Mouse (Mus musculus) hindbrain, embryonic 14.5 days (tissue): ENCODE measurements around the gene Gpr3. TPM values are rescaled to one million over a fixed set of nuclear protein-coding genes. Genes with fewer than 3 reads are reported as not detected.
A peak's percentile ranks its signal among the peaks of the same experiment; 100 is the strongest.

Source experiments
- ATAC-seq: fragments of 200-750 bp; cut with Nextera tagmentation; 2 replicates; pipeline ENCODE4 v1.8.0; 2017; ENCODE audit warnings: moderate number of reproducible peaks, mild to moderate bottlenecking, moderate TSS enrichment, moderate library complexity; ENCODE audit not compliant: low FRiP score
- DNase-seq: peaks from one replicate; pipeline ENCODE4 v3.0.0-alpha.2; 2015; ENCODE audit warnings: low spot score
- H3K27ac ChIP-seq: fragments of 300-500 bp; sonication (generic); 2 replicates; pipeline ENCODE4 v1.5.1; 2014; ENCODE audit warnings: mild to moderate bottlenecking, moderate library complexity
- H3K27me3 ChIP-seq: fragments of 300-500 bp; sonication (generic); 2 replicates; pipeline ENCODE4 v1.6.1; 2014; ENCODE audit warnings: mild to moderate bottlenecking, low read length, mixed read lengths; ENCODE audit not compliant: control insufficient read depth, insufficient read depth
- H3K36me3 ChIP-seq: fragments of 300-500 bp; sonication (generic); replicated peaks from 2 replicates; pipeline ENCODE4 v1.6.1; 2014; ENCODE audit not compliant: control insufficient read depth, insufficient read depth
- H3K4me1 ChIP-seq: fragments of 300-500 bp; sonication (generic); replicated peaks from 2 replicates; pipeline ENCODE4 v1.6.1; 2014; ENCODE audit warnings: antibody characterized with exemption, low read length, mixed read lengths; ENCODE audit not compliant: control insufficient read depth, insufficient read depth
- H3K4me2 ChIP-seq: fragments of 300-500 bp; sonication (generic); replicated peaks from 2 replicates; pipeline ENCODE4 v1.6.1; 2014; ENCODE audit warnings: mild to moderate bottlenecking, moderate library complexity
- H3K4me3 ChIP-seq: fragments of 300-500 bp; sonication (generic); replicated peaks from 2 replicates; pipeline ENCODE4 v1.5.1; 2014; ENCODE audit warnings: mild to moderate bottlenecking, low read length
- H3K9ac ChIP-seq: fragments of 300-500 bp; sonication (generic); 2 replicates; pipeline ENCODE4 v1.6.1; 2014
- H3K9me3 ChIP-seq: fragments of 300-500 bp; sonication (generic); 2 replicates; pipeline ENCODE4 v1.6.1; 2016; ENCODE audit warnings: low read length; ENCODE audit not compliant: control insufficient read depth
- WGBS: fragments of 180-500 bp; shearing (Covaris S2); extraction: QIAGEN DNeasy Blood & Tissue Kit; methylation state at CpG from one replicate; pipeline ENCODE4 v1.1.7; 2014; 5-methylcytosine and 5-hydroxymethylcytosine counted together
- polyA plus RNA-seq: library from polyadenylated mRNA; unstranded; fragments of >200 nt; fragmentation: Nextera tagmentation; extraction: Ambion mirVana; gene quantifications from 2 replicates; pipeline ENCODE4 v1.2.1, GENCODE M21; 2014

Gene Gpr3
- polyA plus RNA-seq, result 1.5 and 2.3 TPM in 2 replicates

- H3K27ac ChIP-seq, result no peak within 1 kb of the TSS
- DNase-seq, result no peak
- WGBS, result 3% methylated on average over 50 of the region's 52 CpGs
- peak; percentile 59 for ATAC-seq
- H3K4me2 ChIP-seq, result peak within 1 kb of the TSS; percentile 99
- peak within 1 kb of the TSS; percentile 71 for H3K9ac ChIP-seq
- H3K9me3 ChIP-seq, result no peaks in the 10 kb centered on the region
- no peaks in the 10 kb centered on the region for H3K36me3 ChIP-seq
- H3K4me1 ChIP-seq, result peaks cover 11% of the 10 kb centered on the region; the same call in 1 of the 2 replicates
- peak within 1 kb of the TSS; percentile 71 for H3K4me3 ChIP-seq
- peaks cover 33% of the 10 kb centered on the region for H3K27me3 ChIP-seq
Observed at GRCm38 (mm10) chr4:133211751-133212561, at the start of gene Gpr3, which contains the start of gene Cd164l2. Gene Gpr3 (minus strand): TSS chr4:133212536. Gene Cd164l2 (plus strand): TSS chr4:133212131.

GRCm38 (mm10) chr4:133261641-133262374, 49.5 kb upstream of the Gpr3 start:
- H3K36me3 ChIP-seq, result peaks cover 26% of the 10 kb centered on the region
- H3K27me3 ChIP-seq, result peaks cover 6% of the 10 kb centered on the region; the same call in 1 of the 2 replicates
- peaks cover 3% of the 10 kb centered on the region; the same call in 1 of the 2 replicates for H3K9me3 ChIP-seq
- no peak overlapping the region for H3K27ac ChIP-seq
- ATAC-seq (no peak), DNase-seq (no peak)
- no peak overlapping the region for H3K4me2 ChIP-seq
- H3K9ac ChIP-seq, result no peak overlapping the region
- H3K4me3 ChIP-seq, result no peak overlapping the region
- no peaks in the 10 kb centered on the region for H3K4me1 ChIP-seq
- WGBS, result 46% methylated on average over 10 of the region's 10 CpGs

- peaks cover 25% of the 10 kb centered on the region for H3K27me3 ChIP-seq
- 85% methylated on average over 12 of the region's 12 CpGs for WGBS
Observed at GRCm38 (mm10) chr4:133257798-133258408, 45.6 kb upstream of the Gpr3 start.

GRCm38 (mm10) chr4:133257230-133257629, 44.9 kb upstream of the Gpr3 start:
- Histone ChIP-seq H3K4me3 (no peak overlapping the region), H3K9me3 (no peaks in the 10 kb centered on the region), H3K27me3 (peaks cover 31% of the 10 kb centered on the region), H3K36me3 (no peaks in the 10 kb centered on the region), H3K4me1 (no peaks in the 10 kb centered on the region), H3K4me2 (no peak overlapping the region), H3K27ac (no peak overlapping the region), H3K9ac (no peak overlapping the region)
- ATAC-seq (no peak), DNase-seq (no peak)
- WGBS, result 38% methylated on average over 12 of the region's 12 CpGs

More at GRCm38 (mm10) chr4:133257798-133258408, 45.6 kb upstream of the Gpr3 start:
- Histone ChIP-seq H3K9ac (no peak overlapping the region), H3K4me2 (no peak overlapping the region), H3K4me1 (no peaks in the 10 kb centered on the region), H3K9me3 (no peaks in the 10 kb centered on the region), H3K27ac (no peak overlapping the region), H3K4me3 (no peak overlapping the region), H3K36me3 (no peaks in the 10 kb centered on the region)
- ATAC-seq, result no peak
- no peak for DNase-seq

GRCm38 (mm10) chr4:133256820-133257219, 44.5 kb upstream of the Gpr3 start:
- Histone ChIP-seq H3K9me3 (no peaks in the 10 kb centered on the region), H3K27me3 (peaks cover 35% of the 10 kb centered on the region), H3K27ac (no peak overlapping the region), H3K9ac (no peak overlapping the region), H3K36me3 (no peaks in the 10 kb centered on the region), H3K4me3 (no peak overlapping the region), H3K4me2 (no peak overlapping the region; the same call in 1 of the 2 replicates), H3K4me1 (no peaks in the 10 kb centered on the region)
- DNase-seq (no peak), ATAC-seq (no peak)
- 18% methylated on average over 24 of the region's 24 CpGs for WGBS

- no peak overlapping the region for H3K4me3 ChIP-seq
- H3K27me3 ChIP-seq, result peaks cover 49% of the 10 kb centered on the region
- H3K4me1 ChIP-seq, result peaks cover 8% of the 10 kb centered on the region
- H3K4me2 ChIP-seq, result no peak overlapping the region
- 76% methylated on average over 6 of the region's 6 CpGs for WGBS
- DNase-seq (no peak), ATAC-seq (no peak)
- H3K9ac ChIP-seq, result no peak overlapping the region
- no peaks in the 10 kb centered on the region for H3K9me3 ChIP-seq
- H3K36me3 ChIP-seq, result no peaks in the 10 kb centered on the region
- H3K27ac ChIP-seq, result no peak overlapping the region
Observed at GRCm38 (mm10) chr4:133255392-133255791, 43.1 kb upstream of the Gpr3 start.

- ATAC-seq (no peak), DNase-seq (no peak)
- Histone ChIP-seq H3K27ac (no peak overlapping the region), H3K4me1 (peaks cover 8% of the 10 kb centered on the region), H3K9ac (no peak overlapping the region), H3K4me2 (no peak overlapping the region), H3K4me3 (no peak overlapping the region), H3K36me3 (no peaks in the 10 kb centered on the region), H3K27me3 (peaks cover 63% of the 10 kb centered on the region), H3K9me3 (no peaks in the 10 kb centered on the region)
- WGBS, result 78% methylated on average over 12 of the region's 12 CpGs
Observed at GRCm38 (mm10) chr4:133253412-133253811, 41.1 kb upstream of the Gpr3 start.

- H3K4me3 ChIP-seq, result no peak overlapping the region
- H3K27me3 ChIP-seq, result peaks cover 71% of the 10 kb centered on the region
- H3K9me3 ChIP-seq, result no peaks in the 10 kb centered on the region
- H3K4me1 ChIP-seq, result peaks cover 8% of the 10 kb centered on the region
- H3K27ac ChIP-seq, result no peak overlapping the region
- WGBS, result 38% methylated on average over 4 of the region's 4 CpGs
- DNase-seq (no peak), ATAC-seq (no peak)
- H3K9ac ChIP-seq, result no peak overlapping the region
- no peak overlapping the region for H3K4me2 ChIP-seq
- H3K36me3 ChIP-seq, result no peaks in the 10 kb centered on the region
Observed at GRCm38 (mm10) chr4:133252089-133252488, 39.8 kb upstream of the Gpr3 start.

GRCm38 (mm10) chr4:133251214-133251613, 38.9 kb upstream of the Gpr3 start:
- 2% methylated on average over 31 of the region's 31 CpGs for WGBS
- peaks cover 8% of the 10 kb centered on the region for H3K4me1 ChIP-seq
- peak overlapping the region; percentile 23 for H3K4me3 ChIP-seq
- DNase-seq (no peak), ATAC-seq (no peak)
- no peak overlapping the region for H3K27ac ChIP-seq
- peak overlapping the region; percentile 51 for H3K4me2 ChIP-seq
- H3K36me3 ChIP-seq, result no peaks in the 10 kb centered on the region
- peak overlapping the region; percentile 20; the same call in 1 of the 2 replicates for H3K9ac ChIP-seq
- peaks cover 72% of the 10 kb centered on the region for H3K27me3 ChIP-seq
- H3K9me3 ChIP-seq, result no peaks in the 10 kb centered on the region
